Mouse (Mus musculus) heart, embryonic 12.5 days (tissue): ENCODE data around the gene Cks2. TPM values are rescaled to one million over a fixed set of nuclear protein-coding genes. Genes with fewer than 3 reads are reported as not detected.

Experiments used
- ATAC-seq: fragments of 200-750 bp; cut with Nextera tagmentation; 2 replicates; pipeline ENCODE4 v1.8.0; 2017; ENCODE audit warnings: moderate TSS enrichment, moderate library complexity; ENCODE audit not compliant: insufficient number of reproducible peaks, low FRiP score
- H3K27ac ChIP-seq: fragments of 300-500 bp; sonication (generic); 2 replicates; pipeline ENCODE4 v1.5.1; 2016; ENCODE audit warnings: mild to moderate bottlenecking, moderate library complexity; ENCODE audit not compliant: poor library complexity, severe bottlenecking
- H3K27me3 ChIP-seq: fragments of 300-500 bp; sonication (generic); replicated peaks from 2 replicates; pipeline ENCODE4 v1.6.1; 2016; ENCODE audit warnings: mild to moderate bottlenecking, moderate library complexity
- H3K36me3 ChIP-seq: fragments of 300-500 bp; sonication (generic); 2 replicates; pipeline ENCODE4 v1.6.1; 2016; ENCODE audit warnings: mild to moderate bottlenecking, moderate library complexity
- H3K4me1 ChIP-seq: fragments of 300-500 bp; sonication (generic); replicated peaks from 2 replicates; pipeline ENCODE4 v1.6.1; 2016; ENCODE audit warnings: mild to moderate bottlenecking
- H3K4me2 ChIP-seq: fragments of 300-500 bp; sonication (generic); 2 replicates; pipeline ENCODE4 v1.6.1; 2016; ENCODE audit warnings: mild to moderate bottlenecking, moderate library complexity
- H3K4me3 ChIP-seq: fragments of 300-500 bp; sonication (generic); 2 replicates; pipeline ENCODE4 v1.5.1; 2016; ENCODE audit warnings: mild to moderate bottlenecking
- H3K9ac ChIP-seq: fragments of 300-500 bp; sonication (generic); 2 replicates; pipeline ENCODE4 v1.6.1; 2016; ENCODE audit warnings: mild to moderate bottlenecking, moderate library complexity
- H3K9me3 ChIP-seq: fragments of 300-500 bp; sonication (generic); replicated peaks from 2 replicates; pipeline ENCODE4 v1.6.1; 2016; ENCODE audit warnings: mild to moderate bottlenecking, moderate library complexity
- WGBS: fragments of 180-500 bp; shearing (Covaris S2); methylation state at CpG from one replicate; pipeline ENCODE4 v1.1.7; 2016; 5-methylcytosine and 5-hydroxymethylcytosine counted together
- polyA plus RNA-seq: library from polyadenylated mRNA; unstranded; fragments of >200 nt; fragmentation: Nextera tagmentation; extraction: Ambion mirVana; gene quantifications from 2 replicates; pipeline ENCODE4 v1.2.1, GENCODE M21; 2016

Cks2 gene
- polyA plus RNA-seq, 1 experiment from 2014 or later = 247 TPM

GRCm38 (mm10) chr13:51681634-51682033 is 36.6 kb downstream of the Cks2 start:
- Histone ChIP-seq H3K27me3 (no peaks in the 10 kb centered on the region), H3K9ac (no peak overlapping the region), H3K27ac (no peak overlapping the region), H3K36me3 (peaks cover 97% of the 10 kb centered on the region), H3K4me2 (no peak overlapping the region), H3K4me3 (no peak overlapping the region), H3K9me3 (no peaks in the 10 kb centered on the region), H3K4me1 (peaks cover 14% of the 10 kb centered on the region)
- no peak for ATAC-seq
- WGBS = 93% methylated on average over 8 of the region's 8 CpGs

GRCm38 (mm10) chr13:51685290-51685966 is 40.4 kb downstream of the Cks2 start:
- H3K27me3 ChIP-seq = no peaks in the 10 kb centered on the region
- ATAC-seq = no peak
- peaks cover 16% of the 10 kb centered on the region for H3K4me1 ChIP-seq
- no peaks in the 10 kb centered on the region for H3K9me3 ChIP-seq
- no peak overlapping the region for H3K27ac ChIP-seq
- H3K4me3 ChIP-seq = no peak overlapping the region
- no peak overlapping the region for H3K9ac ChIP-seq
- H3K36me3 ChIP-seq = peaks cover 80% of the 10 kb centered on the region
- WGBS = 71% methylated on average over 7 of the region's 7 CpGs
- H3K4me2 ChIP-seq = no peak overlapping the region

GRCm38 (mm10) chr13:51686966-51687365 is 41.9 kb downstream of the Cks2 start:
- WGBS = 92% methylated on average over 5 of the region's 5 CpGs

GRCm38 (mm10) chr13:51688688-51689087 is 43.7 kb downstream of the Cks2 start:
- Histone ChIP-seq H3K27me3 (no peaks in the 10 kb centered on the region), H3K9ac (no peak overlapping the region), H3K4me2 (no peak overlapping the region), H3K4me3 (no peak overlapping the region), H3K36me3 (peaks cover 56% of the 10 kb centered on the region), H3K9me3 (no peaks in the 10 kb centered on the region), H3K4me1 (peaks cover 16% of the 10 kb centered on the region), H3K27ac (peak overlapping the region; percentile 39; the same call in 1 of the 2 replicates)
- 53% methylated on average over 3 of the region's 3 CpGs for WGBS
- ATAC-seq = no peak

More at GRCm38 (mm10) chr13:51686966-51687365, 41.9 kb downstream of the Cks2 start:
- no peak overlapping the region for H3K9ac ChIP-seq
- H3K9me3 ChIP-seq = no peaks in the 10 kb centered on the region
- peaks cover 73% of the 10 kb centered on the region for H3K36me3 ChIP-seq
- H3K4me3 ChIP-seq = no peak overlapping the region
- no peaks in the 10 kb centered on the region for H3K27me3 ChIP-seq
- H3K27ac ChIP-seq = no peak overlapping the region
- no peak overlapping the region for H3K4me2 ChIP-seq
- no peak for ATAC-seq
- peaks cover 16% of the 10 kb centered on the region for H3K4me1 ChIP-seq

- Histone ChIP-seq H3K27me3 (no peaks in the 10 kb centered on the region), H3K36me3 (peaks cover 12% of the 10 kb centered on the region), H3K4me3 (no peak overlapping the region), H3K9me3 (no peaks in the 10 kb centered on the region), H3K4me2 (no peak overlapping the region), H3K27ac (no peak overlapping the region), H3K4me1 (peaks cover 16% of the 10 kb centered on the region), H3K9ac (no peak overlapping the region)
- ATAC-seq = no peak
Measured at GRCm38 (mm10) chr13:51696481-51696880, 51.4 kb downstream of the Cks2 start.

GRCm38 (mm10) chr13:51697455-51697854 is 52.4 kb downstream of the Cks2 start:
- no peak for ATAC-seq
- H3K4me2 ChIP-seq = no peak overlapping the region
- 67% methylated on average over 6 of the region's 6 CpGs for WGBS

GRCm38 (mm10) chr13:51697897-51698296 is 52.9 kb downstream of the Cks2 start:
- Histone ChIP-seq H3K27me3 (no peaks in the 10 kb centered on the region), H3K4me3 (no peak overlapping the region), H3K4me1 (peaks cover 16% of the 10 kb centered on the region), H3K27ac (peak overlapping the region; percentile 17; the same call in 1 of the 2 replicates), H3K9me3 (no peaks in the 10 kb centered on the region), H3K4me2 (no peak overlapping the region), H3K9ac (no peak overlapping the region), H3K36me3 (peaks cover 19% of the 10 kb centered on the region)
- no peak for ATAC-seq
- WGBS = 54% methylated on average over 4 of the region's 4 CpGs

More at GRCm38 (mm10) chr13:51697455-51697854, 52.4 kb downstream of the Cks2 start:
- Histone ChIP-seq H3K27me3 (no peaks in the 10 kb centered on the region), H3K4me1 (peaks cover 16% of the 10 kb centered on the region), H3K4me3 (no peak overlapping the region), H3K27ac (peak overlapping the region; percentile 17; the same call in 1 of the 2 replicates), H3K9me3 (no peaks in the 10 kb centered on the region), H3K9ac (no peak overlapping the region), H3K36me3 (peaks cover 15% of the 10 kb centered on the region)

GRCm38 (mm10) chr13:51698318-51698717 is 53.3 kb downstream of the Cks2 start:
- 42% methylated on average over 3 of the region's 3 CpGs for WGBS
- Histone ChIP-seq H3K27ac (peak overlapping the region; percentile 17; the same call in 1 of the 2 replicates), H3K4me3 (no peak overlapping the region), H3K27me3 (no peaks in the 10 kb centered on the region), H3K9ac (no peak overlapping the region), H3K4me2 (no peak overlapping the region), H3K36me3 (peaks cover 23% of the 10 kb centered on the region), H3K9me3 (no peaks in the 10 kb centered on the region), H3K4me1 (peaks cover 16% of the 10 kb centered on the region)
- ATAC-seq = no peak

Other genes with a start within 250 kb of the Cks2 start
- 18.7 and 19.3 TPM in 2 replicates for gene S1pr3, start 236.6 kb upstream of the Cks2 start, polyA plus RNA-seq
- gene Shc3, start 75.8 kb upstream of the Cks2 start, polyA plus RNA-seq = 0.26 and 0.32 TPM in 2 replicates
- 20.3 and 27.9 TPM in 2 replicates for gene Secisbp2, start 6.5 kb downstream of the Cks2 start, polyA plus RNA-seq
- gene Sema4d, start 148.5 kb downstream of the Cks2 start, polyA plus RNA-seq = 17.3 and 17.4 TPM in 2 replicates
- 58.9 and 64.4 TPM in 2 replicates for gene Gadd45g, start 201.4 kb downstream of the Cks2 start, polyA plus RNA-seq